Comparison of ENCODE assay signal across 15 mouse cellular contexts in the genomic region with DNA sequence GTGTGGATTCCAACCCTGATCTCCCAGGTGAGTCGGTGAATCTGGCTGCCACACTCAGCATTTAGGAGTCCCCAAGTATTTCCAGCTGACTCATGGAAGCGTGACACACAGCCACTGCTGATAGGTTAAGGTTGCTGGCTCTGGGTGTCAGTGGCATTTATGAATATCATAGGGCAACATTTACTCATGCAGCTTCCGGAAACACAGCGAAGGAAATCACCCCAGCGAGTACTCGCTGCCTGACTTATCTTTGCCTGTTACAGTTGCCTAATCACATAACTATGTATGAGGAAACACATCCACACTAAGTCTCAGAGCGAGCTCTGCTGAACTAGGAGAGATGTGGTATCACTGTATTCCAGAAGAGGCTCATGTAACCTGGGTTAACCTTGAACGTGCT.
A peak's percentile ranks its signal among the peaks of the same experiment; 100 is the strongest.
DNase-seq lines count a peak whose midpoint lies in the region; ATAC-seq and TF ChIP-seq lines count a peak whose summit lies in the region.
"Had no signal": no experiment of that assay in that cellular context is flagged by ENCODE, and none has a peak within 500 bp of the region (broad histone marks: within the 10 kb centered on the region; RNA-seq: fewer than 3 reads in every experiment).

No protein-coding gene starts in this region.

- 52% methylated on average over 8 of the region's 8 CpGs for WGBS in liver, adult 2 months
- WGBS in liver, postnatal 0 days (ENCODE audit: insufficient replicate concordance), result 55% methylated on average over 8 of the region's 8 CpGs
- WGBS in stomach, embryonic 15.5 days, result 62% methylated on average over 8 of the region's 8 CpGs

- ATAC-seq in liver, postnatal 0 days, result no peak
- ATAC-seq in Patski, result peak; percentile 75
- peak; percentile 41; the same call in 1 of the 2 replicates for ATAC-seq in stomach, embryonic 15.5 days (ENCODE audit: insufficient read depth, low FRiP score, low read depth)
- ATAC-seq: activated CD4-positive, CD25-positive, alpha-beta regulatory T cell, adult 4 months; forebrain, embryonic 15.5 days had no signal

- no peaks in the 10 kb centered on the region for H3K27me3 ChIP-seq in liver, adult 2 months (ENCODE audit: control insufficient read depth, insufficient read depth, low read length)
- no peaks in the 10 kb centered on the region for H3K27me3 ChIP-seq in liver, postnatal 0 days (ENCODE audit: insufficient read depth, low read length)
- H3K27me3 ChIP-seq in Patski, result no peaks in the 10 kb centered on the region
- no peaks in the 10 kb centered on the region for H3K27me3 ChIP-seq in stomach, embryonic 15.5 days (replicated peaks)
- H3K27me3 ChIP-seq: forebrain, embryonic 15.5 days; neural tube, embryonic 13.5 days had no signal

- H3K9ac ChIP-seq in liver, adult 2 months (ENCODE audit: low read depth, low read length), result no peak overlapping the region
- H3K9ac ChIP-seq in liver, postnatal 0 days (replicated peaks), result no peak overlapping the region
- no peak overlapping the region for H3K9ac ChIP-seq in stomach, embryonic 15.5 days
- H3K9ac ChIP-seq: forebrain, embryonic 15.5 days; neural tube, embryonic 13.5 days had no signal

- TF ChIP-seq CTCF in liver, adult 2 months (IDR thresholded peaks at IDR 0.05; ENCODE audit: low read depth, low read length), result no peak
- no peak for TF ChIP-seq CTCF in liver, postnatal 0 days (IDR thresholded peaks at IDR 0.05; ENCODE audit: low read depth)
- no peak for TF ChIP-seq CTCF in Patski (IDR thresholded peaks at IDR 0.05)

- POLR2A ChIA-PET in Patski (lab: Charles Lee), result no interaction called here

- H3K9me3 ChIP-seq in liver, postnatal 0 days (ENCODE audit: low read length), result no peaks in the 10 kb centered on the region
- H3K9me3 ChIP-seq in stomach, embryonic 15.5 days, result no peaks in the 10 kb centered on the region
- H3K9me3 ChIP-seq: forebrain, embryonic 15.5 days; hindbrain, embryonic 10.5 days; neural tube, embryonic 13.5 days had no signal

- no peak overlapping the region for H3K27ac ChIP-seq in liver, adult 2 months (replicated peaks; ENCODE audit: insufficient read depth, low read depth, low read length)
- no peak overlapping the region for H3K27ac ChIP-seq in liver, postnatal 0 days (ENCODE audit: low read depth)
- H3K27ac ChIP-seq in stomach, embryonic 15.5 days, result no peak overlapping the region
- H3K27ac ChIP-seq: forebrain, embryonic 15.5 days; hindbrain, embryonic 10.5 days; neural tube, embryonic 13.5 days had no signal

- H3K36me3 ChIP-seq in liver, adult 2 months (ENCODE audit: control insufficient read depth, insufficient read depth, low read length), result no peaks in the 10 kb centered on the region
- no peaks in the 10 kb centered on the region for H3K36me3 ChIP-seq in liver, postnatal 0 days (replicated peaks; ENCODE audit: insufficient read depth, low read length)
- no peaks in the 10 kb centered on the region for H3K36me3 ChIP-seq in stomach, embryonic 15.5 days
- H3K36me3 ChIP-seq: forebrain, embryonic 15.5 days; hindbrain, embryonic 10.5 days; neural tube, embryonic 13.5 days had no signal

- H3K4me3 ChIP-seq in liver, adult 2 months (ENCODE audit: insufficient read depth, low read depth, low read length), result no peak overlapping the region
- H3K4me3 ChIP-seq in liver, postnatal 0 days (ENCODE audit: low read depth, low read length), result no peak overlapping the region
- no peak overlapping the region for H3K4me3 ChIP-seq in stomach, embryonic 15.5 days (replicated peaks)
- H3K4me3 ChIP-seq: forebrain, embryonic 15.5 days; hindbrain, embryonic 10.5 days; neural tube, embryonic 13.5 days had no signal

- peak; percentile 16 for DNase-seq in liver, adult 2 months (ENCODE audit: extremely low read depth, low read depth, low spot score)
- DNase-seq in liver, postnatal 0 days, result no peak
- peak; percentile 55 for DNase-seq in Patski (ENCODE audit: low read depth, low spot score)
- peak; percentile 36 for DNase-seq in adrenal gland, postnatal 25 days
- DNase-seq in gastrocnemius, postnatal 10 days, result no peak
- no peak for DNase-seq in retina, postnatal 1 day
- DNase-seq: cerebellum, postnatal 10 days; embryo, embryonic 11 days; thymus, postnatal 4 days had no signal

- in situ Hi-C loops in Patski (cut with MboI; ENCODE audit: low pct_unique_long_range_greater_than_20kb), result no loop called here

- no peaks in the 10 kb centered on the region for H3K4me1 ChIP-seq in liver, adult 2 months (ENCODE audit: control insufficient read depth, insufficient read depth, low read length)
- 0 out of 2 replicates have a peak, but pooled peaks cover 2% of the 10 kb centered on the region for H3K4me1 ChIP-seq in liver, postnatal 0 days (ENCODE audit: insufficient read depth)
- 0 out of 2 replicates have a peak, but pooled peaks cover 3% of the 10 kb centered on the region for H3K4me1 ChIP-seq in stomach, embryonic 15.5 days

- CTCF ChIA-PET in Patski (lab: Charles Lee), result interaction anchor here (1.8 kb wide), 1 partner anchor 12 kb away, joined by 6 read pairs; no protein-coding TSS in a partner anchor

- TF ChIP-seq EP300 in liver, postnatal 0 days (IDR thresholded peaks at IDR 0.05; ENCODE audit: low read depth), result no peak

- no peak for TF ChIP-seq POLR2A in liver, adult 2 months (IDR thresholded peaks at IDR 0.05; ENCODE audit: extremely low read depth, insufficient read depth, low read length)

- no peaks in the 10 kb centered on the region for H3K79me2 ChIP-seq in liver, adult 2 months (ENCODE audit: control insufficient read depth, insufficient read depth, low read length)

- H3K4me2 ChIP-seq in liver, postnatal 0 days (ENCODE audit: low read depth, low read length), result no peak overlapping the region
- no peak overlapping the region for H3K4me2 ChIP-seq in stomach, embryonic 15.5 days
- H3K4me2 ChIP-seq: forebrain, embryonic 15.5 days; heart, embryonic 11.5 days; neural tube, embryonic 13.5 days had no signal

Comparison
In these comparisons a context has a peak if more than half of its experiments do, and no peak if none do; other contexts are left out.
1. DNase-seq: peak in liver, adult 2 months (single experiment), Patski (single experiment) and adrenal gland, postnatal 25 days (single experiment); none in liver, postnatal 0 days (single experiment), gastrocnemius, postnatal 10 days (single experiment) and retina, postnatal 1 day (single experiment).